Mouse (Mus musculus) myocyte (in vitro differentiated cells): Measurements from ENCODE around the gene Vwce. TPM values are rescaled to one million over a fixed set of nuclear protein-coding genes. Genes with fewer than 3 reads are reported as not detected.
A peak's percentile ranks its signal among the peaks of the same experiment; 100 is the strongest.

Experiments used
- H3K27me3 ChIP-seq: one replicate; pipeline ENCODE4 v1.6.1; 2011; ENCODE audit not compliant: control insufficient read depth, insufficient read depth, insufficient read length
- H3K36me3 ChIP-seq: one replicate; pipeline ENCODE4 v1.6.1; 2011; ENCODE audit not compliant: control insufficient read depth, insufficient read depth
- H3K4me2 ChIP-seq: one replicate; pipeline ENCODE4 v1.6.1; 2011; ENCODE audit warnings: low read depth, control low read depth
- H3K4me3 ChIP-seq: one replicate; pipeline ENCODE4 v1.5.1; 2011; ENCODE audit warnings: mild to moderate bottlenecking, control low read depth, moderate library complexity
- H3K79me2 ChIP-seq: one replicate; pipeline ENCODE4 v1.6.1; 2011; ENCODE audit not compliant: control insufficient read depth, insufficient read depth
- H3ac ChIP-seq: one replicate; pipeline ENCODE4 v1.6.1; 2011; ENCODE audit not compliant: control insufficient read depth, insufficient read length
- CEBPB ChIP-seq: IDR thresholded peaks from 2 replicates; pipeline ENCODE4 v1.6.1; 2011; ENCODE audit warnings: mild to moderate bottlenecking, moderate library complexity; ENCODE audit not compliant: poor library complexity, insufficient read depth, severe bottlenecking
- E2F4 ChIP-seq: IDR thresholded peaks from one replicate; pipeline ENCODE4 v1.6.1; 2011; ENCODE audit warnings: mild to moderate bottlenecking, control low read depth, moderate library complexity; ENCODE audit not compliant: insufficient read depth
- MAX ChIP-seq: IDR thresholded peaks from one replicate; pipeline ENCODE4 v1.6.1; 2011; ENCODE audit warnings: low read depth, mild to moderate bottlenecking, control low read depth
- MYOD1 ChIP-seq, 3 experiments: IDR thresholded peaks; one replicate each; pipeline ENCODE4 v1.6.1; 2011; ENCODE audit warnings: control low read depth in 2 of 3, low read depth in 2 of 3, mild to moderate bottlenecking in 2 of 3, moderate library complexity in 1 of 3; ENCODE audit not compliant: insufficient read length in 2 of 3, control insufficient read depth in 1 of 3
- MYOG ChIP-seq, 3 experiments: IDR thresholded peaks; one replicate each; pipeline ENCODE4 v1.6.1; 2011; ENCODE audit warnings: control low read depth in 2 of 3, low read depth in 2 of 3, mild to moderate bottlenecking in 2 of 3; ENCODE audit not compliant: insufficient read length in 2 of 3, control insufficient read depth in 1 of 3, insufficient read depth in 1 of 3
- POLR2A ChIP-seq: IDR thresholded peaks from one replicate; pipeline ENCODE4 v1.6.1; 2011; ENCODE audit warnings: low read depth, mild to moderate bottlenecking, control low read depth, moderate library complexity; ENCODE audit not compliant: insufficient read length
- POLR2AphosphoS2 ChIP-seq: IDR thresholded peaks from one replicate; pipeline ENCODE4 v1.6.1; 2011; ENCODE audit warnings: low read depth, control low read depth; ENCODE audit not compliant: insufficient read length
- REST ChIP-seq: IDR thresholded peaks from one replicate; pipeline ENCODE4 v1.6.1; 2011; ENCODE audit warnings: mild to moderate bottlenecking, control low read depth, moderate library complexity; ENCODE audit not compliant: insufficient read depth, insufficient read length
- SRF ChIP-seq: IDR thresholded peaks from one replicate; pipeline ENCODE4 v1.6.1; 2011; ENCODE audit warnings: low read depth; ENCODE audit not compliant: control insufficient read depth, insufficient read length
- TCF12 ChIP-seq: IDR thresholded peaks from one replicate; pipeline ENCODE4 v1.6.1; 2011; ENCODE audit warnings: mild to moderate bottlenecking, control low read depth; ENCODE audit not compliant: poor library complexity, insufficient read depth, severe bottlenecking
- TCF3 ChIP-seq: IDR thresholded peaks from one replicate; pipeline ENCODE4 v1.6.1; 2011; ENCODE audit warnings: low read depth, control low read depth; ENCODE audit not compliant: insufficient read length
- USF1 ChIP-seq: IDR thresholded peaks from one replicate; pipeline ENCODE4 v1.6.1; 2011; ENCODE audit warnings: low read depth, mild to moderate bottlenecking, control low read depth, moderate library complexity
- polyA plus RNA-seq: library from polyadenylated mRNA; unstranded; fragments of >200 nt; fragmentation: generic; extraction: Trizol; gene quantifications from one replicate; pipeline ENCODE4 v1.2.1, GENCODE M21; 2012; ENCODE audit warnings: missing spikeins

Gene Vwce
- polyA plus RNA-seq, 1 experiment = 0.05 TPM

GRCm38 (mm10) chr19:10671319-10671718 is 37.3 kb downstream of the Vwce start:
- TF ChIP-seq POLR2A = no peak
- TF ChIP-seq MYOG (IDR thresholded peaks at IDR 0.05; ENCODE audit: control insufficient read depth in 1 of 3, insufficient read depth in 1 of 3, insufficient read length in 2 of 3, low read depth in 2 of 3) = no peak
- no peak for TF ChIP-seq USF1
- no peak for TF ChIP-seq MAX
- TF ChIP-seq E2F4 = no peak
- no peak for TF ChIP-seq MYOD1 (IDR thresholded peaks at IDR 0.05; ENCODE audit: control insufficient read depth in 1 of 3, insufficient read length in 2 of 3, low read depth in 2 of 3)
- Histone ChIP-seq H3K4me2 (no peak overlapping the region), H3K4me3 (no peak overlapping the region), H3K79me2 (no peaks in the 10 kb centered on the region), H3K27me3 (peaks cover 13% of the 10 kb centered on the region), H3K36me3 (no peaks in the 10 kb centered on the region), H3ac (no peak overlapping the region)

GRCm38 (mm10) chr19:10671854-10672417 is 37.9 kb downstream of the Vwce start:
- no peak overlapping the region for H3K4me3 ChIP-seq
- H3ac ChIP-seq = no peak overlapping the region
- no peak overlapping the region for H3K4me2 ChIP-seq
- H3K27me3 ChIP-seq = peaks cover 13% of the 10 kb centered on the region
- H3K79me2 ChIP-seq = no peaks in the 10 kb centered on the region
- H3K36me3 ChIP-seq = no peaks in the 10 kb centered on the region
- no peak for TF ChIP-seq MYOD1 (IDR thresholded peaks at IDR 0.05; ENCODE audit: control insufficient read depth in 1 of 3, insufficient read length in 2 of 3, low read depth in 2 of 3)
- TF ChIP-seq USF1 = no peak

GRCm38 (mm10) chr19:10673275-10673674 is 39.3 kb downstream of the Vwce start:
- Histone ChIP-seq H3ac (no peak overlapping the region), H3K27me3 (peaks cover 13% of the 10 kb centered on the region), H3K4me2 (peak overlapping the region; percentile 31), H3K4me3 (no peak overlapping the region), H3K36me3 (no peaks in the 10 kb centered on the region), H3K79me2 (no peaks in the 10 kb centered on the region)
- TF ChIP-seq MYOD1 (IDR thresholded peaks at IDR 0.05; ENCODE audit: control insufficient read depth in 1 of 3, insufficient read length in 2 of 3, low read depth in 2 of 3) (peak; percentile 29 to 94 (median 93)), MAX (no peak), SRF (no peak), REST (no peak), POLR2A (no peak), MYOG (IDR thresholded peaks at IDR 0.05; ENCODE audit: control insufficient read depth in 1 of 3, insufficient read depth in 1 of 3, insufficient read length in 2 of 3, low read depth in 2 of 3) (peak; percentile 76 to 97 (median 94)), E2F4 (no peak), POLR2AphosphoS2 (no peak), CEBPB (no peak), TCF3 (peak; percentile 92), TCF12 (peak; percentile 68), USF1 (no peak)

GRCm38 (mm10) chr19:10676656-10677055 is 42.6 kb downstream of the Vwce start:
- no peaks in the 10 kb centered on the region for H3K79me2 ChIP-seq
- TF ChIP-seq MAX = no peak
- no peak for TF ChIP-seq REST
- no peak for TF ChIP-seq TCF3
- TF ChIP-seq MYOD1 (IDR thresholded peaks at IDR 0.05; ENCODE audit: control insufficient read depth in 1 of 3, insufficient read length in 2 of 3, low read depth in 2 of 3) = no peak
- TF ChIP-seq USF1 = no peak
- TF ChIP-seq E2F4 = no peak
- TF ChIP-seq CEBPB = no peak
- no peak for TF ChIP-seq POLR2A
- TF ChIP-seq SRF = no peak
- TF ChIP-seq POLR2AphosphoS2 = no peak
- no peak for TF ChIP-seq TCF12
- TF ChIP-seq MYOG (IDR thresholded peaks at IDR 0.05; ENCODE audit: control insufficient read depth in 1 of 3, insufficient read depth in 1 of 3, insufficient read length in 2 of 3, low read depth in 2 of 3) = no peak
- H3K4me2 ChIP-seq = no peak overlapping the region
- no peak overlapping the region for H3K4me3 ChIP-seq
- no peaks in the 10 kb centered on the region for H3K27me3 ChIP-seq
- H3ac ChIP-seq = no peak overlapping the region
- H3K36me3 ChIP-seq = no peaks in the 10 kb centered on the region

- Histone ChIP-seq H3K4me2 (no peak within 1 kb of the TSS), H3K4me3 (no peak within 1 kb of the TSS), H3K79me2 (no peaks in the 10 kb centered on the region), H3ac (no peak within 1 kb of the TSS), H3K36me3 (no peaks in the 10 kb centered on the region), H3K27me3 (no peaks in the 10 kb centered on the region)
- no peak for TF ChIP-seq E2F4
These were observed 44.1 kb downstream of the Vwce start, which contains the start of gene Pga5 for GRCm38 (mm10) chr19:10677915-10678771. Gene Pga5, minus strand, starts transcription at chr19:10678071.
